Mouse (Mus musculus) CH12.LX (cell line): ENCODE measurements around the gene Ldhal6b. TPM values are rescaled to one million over a fixed set of nuclear protein-coding genes. Genes with fewer than 3 reads are reported as not detected.

ENCODE experiments used
- DNase-seq: peaks from one replicate; pipeline ENCODE4 v3.0.0-alpha.2; 2013; ENCODE audit errors: extremely low read depth
- H3K27ac ChIP-seq: 2 replicates; pipeline ENCODE4 v1.5.1; 2012; ENCODE audit warnings: low read depth, mild to moderate bottlenecking, control low read depth, moderate library complexity; ENCODE audit not compliant: insufficient read depth
- H3K27me3 ChIP-seq: replicated peaks from 2 replicates; pipeline ENCODE3; 2012; ENCODE audit warnings: inconsistent platforms
- H3K36me3 ChIP-seq, 2 experiments: replicated peaks in 1 of 2; 2 replicates each; pipeline versions ENCODE3 to v1.6.1; 2012; ENCODE audit warnings: inconsistent platforms in 1 of 2, low read length in 1 of 2, mild to moderate bottlenecking in 1 of 2, mixed read lengths in 1 of 2, moderate library complexity in 1 of 2; ENCODE audit not compliant: control insufficient read depth in 1 of 2, insufficient read depth in 1 of 2
- H3K4me1 ChIP-seq, 2 experiments: 2 replicates each; pipeline ENCODE4 v1.6.1; 2012; ENCODE audit warnings: inconsistent platforms in 1 of 2, moderate library complexity in 1 of 2; ENCODE audit not compliant: insufficient read depth in 2 of 2, control insufficient read depth in 1 of 2
- H3K4me2 ChIP-seq: 2 replicates; pipeline ENCODE4 v1.6.1; 2012; ENCODE audit warnings: low read depth, mild to moderate bottlenecking, control low read depth; ENCODE audit not compliant: poor library complexity, insufficient read depth, severe bottlenecking
- H3K4me3 ChIP-seq, 3 experiments: fragments of 150-350 bp in 1 of 3; sonication (generic) in 1 of 3; replicated peaks in 1 of 3; 2 replicates each; pipeline versions ENCODE3 to v1.5.1; 2011 to 2012; ENCODE audit warnings: low read depth in 2 of 3, low read length in 2 of 3, mild to moderate bottlenecking in 2 of 3, moderate library complexity in 2 of 3, control low read depth in 1 of 3, improper control_type of control experiment in 1 of 3, inconsistent platforms in 1 of 3, mixed read lengths in 1 of 3; ENCODE audit not compliant: poor library complexity in 1 of 3
- H3K79me2 ChIP-seq: replicated peaks from 2 replicates; pipeline ENCODE4 v1.6.1; 2012; ENCODE audit warnings: mild to moderate bottlenecking, moderate library complexity; ENCODE audit not compliant: control insufficient read depth, poor library complexity, insufficient read depth, severe bottlenecking; ENCODE audit errors: extremely low read depth
- H3K9ac ChIP-seq: 2 replicates; pipeline ENCODE4 v1.6.1; 2012; ENCODE audit warnings: low read depth, mild to moderate bottlenecking, control low read depth, moderate library complexity; ENCODE audit not compliant: insufficient read depth
- H3K9me3 ChIP-seq: replicated peaks from 2 replicates; pipeline ENCODE3; 2012; ENCODE audit warnings: low read length, inconsistent platforms, mixed read lengths
- CHD1 ChIP-seq: IDR thresholded peaks from 2 replicates; pipeline ENCODE4 v1.6.1; 2012; ENCODE audit warnings: low read depth, low read length, improper control_type of control experiment, inconsistent platforms
- HCFC1 ChIP-seq: IDR thresholded peaks from 2 replicates; pipeline ENCODE4 v1.6.1; 2012; ENCODE audit warnings: low read depth, mild to moderate bottlenecking, inconsistent platforms, low read length, improper control_type of control experiment
- JUND ChIP-seq: conservative IDR thresholded peaks from 2 replicates; pipeline ENCODE4 v1.6.1; 2011; ENCODE audit warnings: low read depth, low read length, improper control_type of control experiment
- MAZ ChIP-seq: IDR thresholded peaks from 2 replicates; pipeline ENCODE4 v1.6.1; 2012; ENCODE audit warnings: low read depth, mild to moderate bottlenecking, inconsistent platforms, low read length, improper control_type of control experiment, moderate library complexity
- MEF2A ChIP-seq: IDR thresholded peaks from 2 replicates; pipeline ENCODE4 v1.6.1; 2014; ENCODE audit warnings: low read depth, mild to moderate bottlenecking, inconsistent platforms, low read length, improper control_type of control experiment, borderline replicate concordance
- MYC ChIP-seq: IDR thresholded peaks from 2 replicates; pipeline ENCODE4 v1.6.1; 2011; ENCODE audit warnings: low read depth, mild to moderate bottlenecking, improper control_type of control experiment, low read length
- RAD21 ChIP-seq: IDR thresholded peaks from 2 replicates; pipeline ENCODE4 v1.6.1; 2011; ENCODE audit warnings: low read depth, mild to moderate bottlenecking, low read length, improper control_type of control experiment, moderate library complexity
- SIN3A ChIP-seq: IDR thresholded peaks from 2 replicates; pipeline ENCODE4 v1.6.1; 2012; ENCODE audit warnings: low read length, improper control_type of control experiment, inconsistent platforms
- SMC3 ChIP-seq: IDR thresholded peaks from 2 replicates; pipeline ENCODE4 v1.6.1; 2011; ENCODE audit warnings: low read depth, low read length, improper control_type of control experiment
- USF2 ChIP-seq: conservative IDR thresholded peaks from 2 replicates; pipeline ENCODE4 v1.6.1; 2011; ENCODE audit warnings: low read depth, low read length, improper control_type of control experiment
- dilution Hi-C: fragments of 300-500 bp; cut with MboI; formaldehyde crosslinking; loops from 2 replicates; pipeline ENCODE4 v1.14.3; 2020; ENCODE audit warnings: low sequenced_read_pairs; ENCODE audit not compliant: extremely low pct_unique_long_range_greater_than_20kb, extremely low pct_ligation_motif_present
- in situ Hi-C: fragments of 300-500 bp; cut with MboI; formaldehyde crosslinking; loops from 3 replicates; pipeline ENCODE4 v1.14.3; 2019; ENCODE audit warnings: low sequenced_read_pairs, low pct_ligation_motif_present, low pct_unique_long_range_greater_than_20kb, mixed read lengths
- polyA plus RNA-seq: library from polyadenylated mRNA; unstranded; fragments of >175 nt; gene quantifications from 2 replicates; pipeline ENCODE4 v1.2.1, GENCODE M21; 2012; ENCODE audit warnings: low read depth; ENCODE audit not compliant: insufficient read length
- total RNA-seq, 2 experiments: library from RNA; depleted of rRNA; stranded (reverse); fragments of 300-350 nt in 1 of 2; fragments of >200 nt in 1 of 2; gene quantifications; 2 replicates each; pipeline ENCODE4 v1.2.3; 2012 to 2014

The Ldhal6b gene
- total and polyA plus RNA-seq, 3 experiments, result 0.15 to 0.25 TPM; not detected in 1

- no peak for DNase-seq
- TF ChIP-seq MEF2A (no peak), USF2 (no peak), MAZ (no peak), HCFC1 (no peak), CHD1 (no peak), SIN3A (no peak), MYC (no peak), RAD21 (no peak)
- H3K9me3 ChIP-seq, result no peaks in the 10 kb centered on the region
- no peak overlapping the region for H3K27ac ChIP-seq
- no peaks in the 10 kb centered on the region for H3K4me1 ChIP-seq
- peaks cover 29 to 75% of the 10 kb centered on the region in 2 experiments for H3K36me3 ChIP-seq
- no peaks in the 10 kb centered on the region for H3K27me3 ChIP-seq
- in situ Hi-C loops, result loop anchor here (25.0 kb wide), 2 partner anchors 487 to 587 kb away; no protein-coding TSS in a partner anchor
- H3K9ac ChIP-seq, result no peak overlapping the region
- no peak overlapping the region for H3K4me3 ChIP-seq
- dilution Hi-C loops, result no loop called here
- H3K4me2 ChIP-seq, result no peak overlapping the region
- no peaks in the 10 kb centered on the region for H3K79me2 ChIP-seq
Observed at GRCm38 (mm10) chr17:5425204-5425603, 6.6 kb upstream of the Ldhal6b start.

GRCm38 (mm10) chr17:5424156-5424555 lies 5.6 kb upstream of the Ldhal6b start:
- Histone ChIP-seq H3K27me3 (no peaks in the 10 kb centered on the region), H3K9ac (no peak overlapping the region), H3K4me2 (no peak overlapping the region), H3K36me3 (peaks cover 29 to 76% of the 10 kb centered on the region in 2 experiments), H3K9me3 (no peaks in the 10 kb centered on the region), H3K4me3 (no peak overlapping the region), H3K27ac (no peak overlapping the region), H3K79me2 (no peaks in the 10 kb centered on the region), H3K4me1 (no peaks in the 10 kb centered on the region)
- dilution Hi-C loops, result no loop called here
- TF ChIP-seq JUND (no peak), SMC3 (no peak)
- no peak for DNase-seq
- in situ Hi-C loops, result no loop called here

GRCm38 (mm10) chr17:5421835-5422234 lies 3.3 kb upstream of the Ldhal6b start:
- Histone ChIP-seq H3K79me2 (no peaks in the 10 kb centered on the region), H3K9ac (no peak overlapping the region), H3K4me1 (no peaks in the 10 kb centered on the region)
- DNase-seq, result no peak
- in situ Hi-C loops, result no loop called here
- TF ChIP-seq SMC3, result no peak
- TF ChIP-seq, all 38 proteins: peak for 0
- dilution Hi-C loops, result no loop called here
- Histone ChIP-seq H3K4me3 (no peak overlapping the region), H3K36me3 (peaks cover 29 to 81% of the 10 kb centered on the region in 2 experiments), H3K27ac (no peak overlapping the region), H3K9me3 (no peaks in the 10 kb centered on the region), H3K4me2 (no peak overlapping the region), H3K27me3 (no peaks in the 10 kb centered on the region)
